Comparison of ENCODE assay signal across 26 mouse cellular contexts in the genomic region with DNA sequence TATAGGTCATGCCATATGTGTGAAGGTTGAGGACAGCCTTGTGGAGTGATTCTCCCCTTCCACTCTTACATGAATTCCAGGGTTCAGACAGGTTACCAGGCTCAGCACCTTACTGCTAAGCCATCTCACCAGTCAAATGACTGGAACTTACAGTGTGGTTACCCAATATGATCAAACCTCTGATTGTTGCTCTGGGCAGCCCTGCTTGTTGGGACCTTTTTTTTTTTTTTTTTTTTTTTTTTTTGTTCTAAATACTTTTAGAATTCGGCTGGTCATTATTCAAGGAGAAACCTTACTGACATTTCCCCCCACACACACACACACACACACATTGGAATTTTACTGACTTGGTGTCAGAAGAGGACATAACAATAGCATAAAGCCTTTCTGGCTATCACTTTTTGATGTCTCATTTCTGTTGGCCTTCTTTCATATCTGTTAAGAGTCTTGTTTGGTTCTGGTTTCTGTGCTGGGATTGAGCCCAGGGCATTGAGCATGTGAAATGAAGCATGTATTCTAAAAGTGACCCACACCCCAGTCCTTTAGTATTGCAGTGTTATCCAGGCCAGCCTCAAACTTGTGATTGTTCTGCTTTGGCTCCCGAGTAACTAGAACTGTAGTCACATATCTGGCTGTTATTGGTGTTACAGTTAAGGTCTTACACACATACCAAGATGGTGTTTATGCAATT. TPM values are rescaled to one million over a fixed set of nuclear protein-coding genes. Genes with fewer than 3 reads are reported as not detected.
DNase-seq lines count a peak whose midpoint lies in the region; ATAC-seq lines count a peak whose summit lies in the region.
"Had no signal": no experiment of that assay in that cellular context is flagged by ENCODE, and none has a peak within 500 bp of the region (broad histone marks: within the 10 kb centered on the region; RNA-seq: fewer than 3 reads in every experiment).

No protein-coding gene starts in this region.

- H3K9me3 ChIP-seq in kidney, embryonic 14.5 days (ENCODE audit: control insufficient read depth, low read length), result no peaks in the 10 kb centered on the region
- H3K9me3 ChIP-seq in midbrain, embryonic 14.5 days (ENCODE audit: control insufficient read depth, low read length), result no peaks in the 10 kb centered on the region
- H3K9me3 ChIP-seq: embryonic facial prominence, embryonic 10.5 days; forebrain, embryonic 10.5 days; hindbrain, embryonic 12.5 days; kidney, embryonic 15.5 days; midbrain, embryonic 10.5 days had no signal

- no peaks in the 10 kb centered on the region for H3K4me1 ChIP-seq in kidney, embryonic 14.5 days (ENCODE audit: control insufficient read depth, insufficient read depth, low read length)
- H3K4me1 ChIP-seq in brown adipose tissue, adult 24 weeks (ENCODE audit: control insufficient read depth, insufficient read depth, insufficient read length, low read length), result peaks cover 9% of the 10 kb centered on the region; the same call in 1 of the 2 replicates
- 0 out of 2 replicates have a peak, but pooled peaks cover 5% of the 10 kb centered on the region for H3K4me1 ChIP-seq in midbrain, embryonic 14.5 days (ENCODE audit: control insufficient read depth, insufficient read depth, low read length)

- no peak overlapping the region for H3K9ac ChIP-seq in kidney, embryonic 14.5 days (ENCODE audit: low read depth, low read length)
- H3K9ac ChIP-seq in midbrain, embryonic 14.5 days (replicated peaks; ENCODE audit: low read length), result no peak overlapping the region
- H3K9ac ChIP-seq: hindbrain, embryonic 12.5 days; kidney, embryonic 15.5 days; lung, embryonic 14.5 days had no signal

- 83% methylated on average over 2 of the region's 2 CpGs for WGBS in kidney, embryonic 14.5 days
- WGBS in midbrain, embryonic 14.5 days, result 62% methylated on average over 2 of the region's 2 CpGs

- no peak overlapping the region for H3K4me3 ChIP-seq in kidney, embryonic 14.5 days (ENCODE audit: low read length)
- H3K4me3 ChIP-seq in brown adipose tissue, adult 24 weeks (ENCODE audit: insufficient read depth, low read depth, low read length), result no peak overlapping the region
- no peak overlapping the region for H3K4me3 ChIP-seq in midbrain, embryonic 14.5 days (replicated peaks; ENCODE audit: low read depth, low read length)
- H3K4me3 ChIP-seq: embryonic facial prominence, embryonic 10.5 days; forebrain, embryonic 10.5 days; heart, adult 2 months; hindbrain, embryonic 12.5 days; kidney, embryonic 15.5 days; left cerebral cortex, adult 2 months; midbrain, embryonic 10.5 days had no signal

- no peak for ATAC-seq in kidney, embryonic 14.5 days (ENCODE audit: low FRiP score, low TSS enrichment)
- ATAC-seq in midbrain, embryonic 14.5 days (ENCODE audit: low FRiP score, low TSS enrichment), result no peak
- ATAC-seq: forebrain, embryonic 16.5 days had no signal

- peak; percentile 30 for DNase-seq in kidney, adult 9 months
- peak; percentile 28 for DNase-seq in retina, embryonic 14.5 days (ENCODE audit: low spot score)
- no peak for DNase-seq in retina, postnatal 1 day
- no peak for DNase-seq in midbrain, embryonic 14.5 days
- DNase-seq in layer of hippocampus, postnatal 36 days, result no peak
- DNase-seq: adrenal gland, postnatal 36 days; B cell, adult 2 months; cerebellum, adult 11-12 months; cerebellum, postnatal 10 days; gastrocnemius, postnatal 25 days; heart, adult 2 months; layer of hippocampus, adult 9-11 months; lung, embryonic 14.5 days; lung, postnatal 36 days; thymus, adult 2 months; thymus, postnatal 4 days had no signal

- H3K36me3 ChIP-seq in kidney, embryonic 14.5 days (ENCODE audit: control insufficient read depth, insufficient read depth, low read length), result no peaks in the 10 kb centered on the region
- H3K36me3 ChIP-seq in midbrain, embryonic 14.5 days (ENCODE audit: control insufficient read depth, insufficient read depth, low read length), result no peaks in the 10 kb centered on the region
- H3K36me3 ChIP-seq: hindbrain, embryonic 12.5 days; kidney, embryonic 15.5 days had no signal

- H3K4me2 ChIP-seq in kidney, embryonic 14.5 days (replicated peaks; ENCODE audit: low read depth, low read length), result no peak overlapping the region
- no peak overlapping the region for H3K4me2 ChIP-seq in midbrain, embryonic 14.5 days (ENCODE audit: low read length)
- H3K4me2 ChIP-seq: hindbrain, embryonic 12.5 days; kidney, embryonic 15.5 days; lung, embryonic 14.5 days had no signal

- no peak overlapping the region for H3K27ac ChIP-seq in kidney, embryonic 14.5 days (ENCODE audit: low read depth, low read length)
- peak overlapping the region; percentile 56; the same call in 1 of the 2 replicates for H3K27ac ChIP-seq in brown adipose tissue, adult 24 weeks (replicated peaks; ENCODE audit: low read depth, low read length)
- no peak overlapping the region for H3K27ac ChIP-seq in midbrain, embryonic 14.5 days (replicated peaks; ENCODE audit: low read depth, low read length)
- H3K27ac ChIP-seq: embryonic facial prominence, embryonic 10.5 days; forebrain, embryonic 10.5 days; heart, adult 2 months; hindbrain, embryonic 12.5 days; kidney, embryonic 15.5 days; midbrain, embryonic 10.5 days; stomach, postnatal 0 days had no signal

- H3K27me3 ChIP-seq in kidney, embryonic 14.5 days (ENCODE audit: control insufficient read depth, insufficient read depth, low read length), result no peaks in the 10 kb centered on the region
- H3K27me3 ChIP-seq in midbrain, embryonic 14.5 days (ENCODE audit: control insufficient read depth, insufficient read depth, low read length), result no peaks in the 10 kb centered on the region
- H3K27me3 ChIP-seq: hindbrain, embryonic 12.5 days; kidney, embryonic 15.5 days had no signal

RNA-seq across cellular contexts. Expression of a gene that starts 5.0 kb away (rescaled TPM):
- polyA plus RNA-seq in kidney, embryonic 14.5 days (2014; fragmentation: Nextera tagmentation; extraction: Ambion mirVana), result 160 and 203 TPM in 2 replicates
- 78.8 and 119 TPM in 2 replicates for polyA plus RNA-seq in brown adipose tissue, adult 24 weeks (2012; ENCODE audit: insufficient read depth, insufficient read length, missing spikeins)
- 170 and 211 TPM in 2 replicates for polyA plus RNA-seq in midbrain, embryonic 14.5 days (2014; fragmentation: Nextera tagmentation; extraction: Ambion mirVana)
- total RNA-seq in layer of hippocampus, postnatal 36 days (2021), result 100 to 1,000 TPM; 276 to 321 TPM

RNA-seq across cellular contexts. Expression of a gene that starts 5.1 kb away (rescaled TPM):
- 12.3 and 15.1 TPM in 2 replicates for polyA plus RNA-seq in kidney, embryonic 14.5 days (2014; fragmentation: Nextera tagmentation; extraction: Ambion mirVana)
- polyA plus RNA-seq in brown adipose tissue, adult 24 weeks (2012; ENCODE audit: insufficient read depth, insufficient read length, missing spikeins), result 4.2 and 4.7 TPM in 2 replicates
- polyA plus RNA-seq in midbrain, embryonic 14.5 days (2014; fragmentation: Nextera tagmentation; extraction: Ambion mirVana), result 6.6 and 6.7 TPM in 2 replicates
- 1 to 10 TPM; 6.4 to 8.4 TPM for total RNA-seq in layer of hippocampus, postnatal 36 days (2021)

Comparison
In these comparisons a context has a peak if more than half of its experiments do, and no peak if none do; other contexts are left out.
1. DNase-seq: peak in kidney, adult 9 months (single experiment) and retina, embryonic 14.5 days (single experiment); none in retina, postnatal 1 day (single experiment), midbrain, embryonic 14.5 days (single experiment) and layer of hippocampus, postnatal 36 days (0 of 2).